Mouse (Mus musculus): Measurements from ENCODE around the gene Oas1a.

DNA sequence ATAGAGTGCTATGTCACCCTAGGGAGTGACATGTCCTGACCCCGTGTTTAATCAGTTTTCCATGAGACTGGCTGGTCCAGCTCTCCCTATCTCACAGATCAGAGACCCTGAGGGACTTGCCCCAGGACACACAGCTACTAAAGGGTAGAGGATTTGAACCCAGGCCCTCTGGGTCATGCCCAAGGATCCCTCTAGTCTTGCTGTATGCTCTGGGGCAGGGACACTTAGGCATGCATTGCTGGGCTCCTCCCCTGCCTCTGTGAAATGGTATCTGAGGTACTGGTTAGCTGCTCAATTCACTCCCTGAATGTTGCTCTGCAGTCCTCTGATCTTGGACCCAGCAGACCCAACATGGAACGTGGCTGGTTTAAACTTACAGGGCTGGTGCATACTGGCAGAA lies 35.9 kb downstream of the Oas1a start:
- no peak for TF ChIP-seq MAFK (IDR thresholded peaks at IDR 0.05; ENCODE audit: insufficient read depth, low read depth, low read length)
- no peak for TF ChIP-seq ZC3H11A (IDR thresholded peaks at IDR 0.05; ENCODE audit: borderline replicate concordance, low read depth, low read length)
